Mouse (Mus musculus) lung, embryonic 16.5 days (tissue): ENCODE data around the gene Tbx2. TPM values are rescaled to one million over a fixed set of nuclear protein-coding genes. Genes with fewer than 3 reads are reported as not detected.

ENCODE experiments used
- ATAC-seq: fragments of 200-750 bp; cut with Nextera tagmentation; 2 replicates; pipeline ENCODE4 v1.8.0; 2017; ENCODE audit warnings: low read depth, mild to moderate bottlenecking, moderate library complexity
- H3K27ac ChIP-seq: fragments of 300-500 bp; sonication (generic); 2 replicates; pipeline ENCODE4 v1.5.1; 2014; ENCODE audit warnings: mild to moderate bottlenecking, control low read depth, low read length
- H3K27me3 ChIP-seq: fragments of 300-500 bp; sonication (generic); 2 replicates; pipeline ENCODE4 v1.6.1; 2014; ENCODE audit warnings: low read depth, low read length, mixed read lengths; ENCODE audit not compliant: control insufficient read depth, insufficient read depth
- H3K36me3 ChIP-seq: fragments of 300-500 bp; sonication (generic); 2 replicates; pipeline ENCODE4 v1.6.1; 2014; ENCODE audit warnings: low read length; ENCODE audit not compliant: control insufficient read depth, insufficient read depth
- H3K4me1 ChIP-seq: fragments of 300-500 bp; sonication (generic); replicated peaks from 2 replicates; pipeline ENCODE4 v1.6.1; 2014; ENCODE audit warnings: low read length, mixed read lengths; ENCODE audit not compliant: control insufficient read depth, insufficient read depth
- H3K4me2 ChIP-seq: fragments of 300-500 bp; sonication (generic); 2 replicates; pipeline ENCODE4 v1.6.1; 2014; ENCODE audit warnings: low read depth, low read length, control low read depth
- H3K4me3 ChIP-seq: fragments of 300-500 bp; sonication (generic); 2 replicates; pipeline ENCODE4 v1.5.1; 2014; ENCODE audit warnings: mild to moderate bottlenecking, low read length, control low read depth
- H3K9ac ChIP-seq: fragments of 300-500 bp; sonication (generic); 2 replicates; pipeline ENCODE4 v1.6.1; 2014; ENCODE audit warnings: low read length, control low read depth
- H3K9me3 ChIP-seq: fragments of 300-500 bp; sonication (generic); 2 replicates; pipeline ENCODE4 v1.6.1; 2016; ENCODE audit warnings: low read length; ENCODE audit not compliant: control insufficient read depth
- WGBS: fragments of 180-500 bp; shearing (Covaris S2); extraction: QIAGEN DNeasy Blood & Tissue Kit; methylation state at CpG from one replicate; pipeline ENCODE4 v1.1.7; 2014; 5-methylcytosine and 5-hydroxymethylcytosine counted together
- polyA plus RNA-seq: library from polyadenylated mRNA; unstranded; fragments of >200 nt; fragmentation: Nextera tagmentation; extraction: Ambion mirVana; gene quantifications from 2 replicates; pipeline ENCODE4 v1.2.1, GENCODE M21; 2015

The Tbx2 gene
- polyA plus RNA-seq, 1 experiment from 2014 or later, result 25.1 TPM

DNA sequence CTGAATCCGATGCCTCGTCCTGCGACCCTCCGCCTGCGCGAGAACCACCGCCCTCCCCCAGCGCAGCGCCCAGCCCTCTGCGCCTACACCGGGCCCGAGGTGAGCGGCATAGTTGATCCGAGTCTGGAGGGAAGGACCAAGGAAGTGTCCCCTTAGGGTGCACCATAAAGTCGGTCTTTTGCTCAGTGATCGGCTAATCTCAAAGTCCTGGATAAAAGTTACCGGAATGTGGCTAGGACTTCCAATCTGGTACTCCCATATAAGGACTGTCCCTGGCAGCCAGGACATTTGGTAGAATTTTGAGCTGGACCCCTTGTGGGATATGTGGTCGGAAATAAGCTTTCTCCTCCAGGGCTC lies 4.9 kb downstream of the Tbx2 start:
- Histone ChIP-seq H3K9ac (peak overlapping the region; percentile 93), H3K4me3 (peak overlapping the region; percentile 73), H3K36me3 (peaks cover 3% of the 10 kb centered on the region; the same call in 1 of the 2 replicates), H3K9me3 (no peaks in the 10 kb centered on the region), H3K27me3 (peaks cover 63% of the 10 kb centered on the region), H3K4me1 (peaks cover 10% of the 10 kb centered on the region), H3K27ac (peak overlapping the region; percentile 96), H3K4me2 (peak overlapping the region; percentile 91)
- no peak for ATAC-seq
- 2% methylated on average over 18 of the region's 18 CpGs for WGBS

- Histone ChIP-seq H3K27ac (peak overlapping the region; percentile 96), H3K4me3 (peak overlapping the region; percentile 73), H3K9ac (peak overlapping the region; percentile 93), H3K4me1 (peaks cover 9% of the 10 kb centered on the region), H3K36me3 (peaks cover 3% of the 10 kb centered on the region; the same call in 1 of the 2 replicates), H3K9me3 (no peaks in the 10 kb centered on the region), H3K27me3 (peaks cover 63% of the 10 kb centered on the region), H3K4me2 (peak overlapping the region; percentile 91)
- 1% methylated on average over 62 of the region's 67 CpGs for WGBS
- no peak for ATAC-seq
Observed at GRCm38 (mm10) chr11:85837648-85838423, 5.5 kb downstream of the Tbx2 start.

DNA sequence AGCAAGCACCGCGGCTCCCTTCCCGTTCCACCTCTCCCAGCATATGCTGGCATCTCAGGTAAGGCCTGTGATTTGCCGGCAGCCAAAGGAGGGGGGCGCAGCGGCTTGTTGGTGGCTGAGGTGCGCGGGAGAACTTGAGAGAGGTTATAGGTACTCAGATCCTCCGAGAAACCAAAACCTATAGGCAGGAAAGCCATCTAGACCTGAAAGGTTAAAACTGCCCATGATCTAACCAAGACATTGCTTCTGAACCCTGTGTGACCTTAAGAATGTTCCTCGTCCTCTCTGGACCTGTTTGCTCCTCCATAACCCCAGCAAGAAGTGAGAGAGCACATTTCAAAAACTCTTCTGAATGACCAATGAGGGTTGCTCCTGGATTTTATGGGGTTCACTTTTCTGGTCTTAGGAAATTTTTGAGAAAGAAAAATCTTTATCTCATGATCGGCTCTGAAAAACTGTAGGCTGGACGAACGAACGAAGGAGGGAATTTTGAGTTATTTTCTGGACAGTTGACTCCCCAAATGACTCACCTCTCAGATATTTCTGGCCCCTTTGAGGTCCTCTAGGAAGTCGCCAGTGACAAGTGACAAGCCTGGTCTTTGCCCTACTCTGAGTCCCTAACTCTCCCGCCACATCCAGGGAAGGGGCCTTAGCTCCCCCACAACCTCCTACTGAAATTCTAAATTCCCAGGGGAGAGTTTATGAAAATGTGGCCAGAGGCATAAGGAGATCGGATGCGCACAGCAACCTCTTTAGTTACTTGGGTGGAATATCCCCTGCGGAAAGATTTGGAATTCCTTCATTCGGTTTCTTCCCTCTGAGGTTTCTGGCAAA lies 6.3 kb downstream of the Tbx2 start:
- H3K4me3 ChIP-seq, result peak overlapping the region; percentile 73
- WGBS, result 12% methylated on average over 20 of the region's 20 CpGs
- peak overlapping the region; percentile 93 for H3K9ac ChIP-seq
- H3K4me2 ChIP-seq, result peak overlapping the region; percentile 91
- H3K27ac ChIP-seq, result peak overlapping the region; percentile 96
- H3K4me1 ChIP-seq, result peaks cover 12% of the 10 kb centered on the region
- ATAC-seq, result no peak
- peaks cover 63% of the 10 kb centered on the region for H3K27me3 ChIP-seq
- no peaks in the 10 kb centered on the region for H3K9me3 ChIP-seq
- H3K36me3 ChIP-seq, result peaks cover 3% of the 10 kb centered on the region; the same call in 1 of the 2 replicates

DNA sequence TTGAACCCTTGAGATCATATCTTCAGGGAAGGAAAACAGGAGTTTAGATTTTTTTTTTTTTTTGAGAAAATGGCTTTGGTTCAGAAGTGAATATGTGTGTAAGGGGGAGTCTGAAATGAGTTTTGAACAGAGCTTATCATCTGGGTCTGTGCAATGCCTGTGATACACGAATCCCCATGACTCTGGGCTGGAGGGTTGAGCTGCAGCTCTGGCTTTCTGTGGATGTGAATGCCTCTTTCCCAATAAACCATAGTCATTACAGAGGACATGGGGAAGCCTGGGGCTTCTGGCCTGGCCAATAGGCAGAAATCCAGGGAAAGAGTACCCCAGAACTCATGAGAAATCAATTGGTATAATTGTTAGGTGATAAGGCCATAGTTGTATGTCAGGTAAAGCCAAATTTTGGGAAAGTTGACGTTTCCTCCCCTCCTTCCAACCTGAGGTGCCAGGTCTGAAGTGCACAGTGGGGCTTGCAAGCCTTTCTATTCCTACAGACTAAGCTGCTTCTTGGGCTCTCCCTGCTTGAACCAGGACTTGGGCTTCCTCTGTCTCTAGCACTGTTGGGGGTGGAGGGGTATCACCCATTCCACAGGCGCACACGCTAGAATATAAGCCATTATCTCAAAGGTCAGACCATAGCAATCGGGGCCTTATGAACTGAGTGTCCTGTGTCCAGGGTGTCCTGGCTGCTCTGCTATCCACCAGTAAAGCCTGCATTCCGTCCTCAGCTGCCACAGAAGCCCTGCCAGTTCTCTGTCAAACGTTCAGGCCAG lies 7.1 kb downstream of the Tbx2 start:
- H3K27me3 ChIP-seq, result peaks cover 58% of the 10 kb centered on the region
- H3K4me3 ChIP-seq, result peak overlapping the region; percentile 73
- WGBS, result 20% methylated on average over 7 of the region's 7 CpGs
- H3K27ac ChIP-seq, result peak overlapping the region; percentile 96
- peak overlapping the region; percentile 91 for H3K4me2 ChIP-seq
- peaks cover 15% of the 10 kb centered on the region for H3K4me1 ChIP-seq
- no peak for ATAC-seq
- peak overlapping the region; percentile 93 for H3K9ac ChIP-seq
- H3K36me3 ChIP-seq, result peaks cover 3% of the 10 kb centered on the region; the same call in 1 of the 2 replicates
- H3K9me3 ChIP-seq, result no peaks in the 10 kb centered on the region

DNA sequence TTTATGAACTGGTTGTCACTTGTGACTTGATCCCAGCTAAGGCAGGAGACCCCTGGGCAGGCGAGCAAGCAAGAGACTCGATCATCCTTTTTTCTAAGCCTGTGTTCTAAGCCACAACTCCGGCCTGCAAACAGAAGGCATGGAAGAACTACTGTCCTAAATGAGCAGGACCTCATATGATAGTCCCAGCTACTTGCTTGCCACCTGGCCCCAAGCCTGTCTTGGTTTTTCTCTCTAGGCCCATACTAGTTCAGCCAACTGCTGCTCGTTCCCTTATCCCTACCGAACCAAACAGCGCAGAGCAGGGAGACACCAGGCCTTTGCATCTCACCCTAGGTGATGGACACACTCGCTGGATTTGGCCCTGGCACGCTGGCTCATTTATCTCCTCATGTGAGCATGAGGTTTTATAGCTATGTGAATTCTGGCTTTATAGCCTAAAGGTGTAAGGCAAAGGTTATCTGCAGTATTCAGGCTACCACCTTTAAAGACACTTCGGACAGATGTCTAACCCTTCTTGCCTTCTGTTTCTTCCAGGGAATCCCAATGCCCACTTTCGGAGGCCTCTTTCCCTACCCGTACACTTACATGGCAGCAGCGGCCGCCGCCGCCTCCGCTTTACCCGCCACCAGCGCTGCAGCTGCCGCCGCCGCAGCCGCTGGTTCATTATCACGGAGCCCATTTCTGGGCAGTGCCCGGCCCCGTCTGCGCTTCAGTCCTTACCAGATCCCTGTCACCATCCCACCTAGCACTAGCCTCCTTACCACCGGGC lies 7.9 kb downstream of the Tbx2 start:
- Histone ChIP-seq H3K9ac (peak overlapping the region; percentile 93), H3K36me3 (peaks cover 3% of the 10 kb centered on the region; the same call in 1 of the 2 replicates), H3K27me3 (peaks cover 51% of the 10 kb centered on the region), H3K4me2 (peak overlapping the region; percentile 91), H3K27ac (peak overlapping the region; percentile 96), H3K4me3 (peak overlapping the region; percentile 73), H3K9me3 (no peaks in the 10 kb centered on the region), H3K4me1 (peaks cover 18% of the 10 kb centered on the region)
- no peak for ATAC-seq
- WGBS, result 10% methylated on average over 27 of the region's 27 CpGs

DNA sequence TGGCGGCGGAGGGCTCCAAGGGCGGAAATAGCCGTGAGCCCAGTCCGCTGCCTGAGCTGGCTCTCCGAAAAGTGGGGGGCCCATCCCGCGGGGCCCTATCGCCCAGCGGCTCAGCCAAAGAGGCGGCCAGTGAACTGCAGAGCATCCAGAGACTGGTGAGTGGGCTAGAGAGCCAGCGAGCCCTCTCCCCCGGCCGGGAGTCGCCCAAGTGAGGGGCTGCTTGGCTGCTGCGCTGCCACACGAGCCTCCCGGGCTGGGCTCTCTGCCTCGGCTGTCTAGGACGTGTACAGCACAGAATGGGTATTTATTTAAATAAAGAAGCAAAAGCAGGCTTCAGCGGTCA lies 8.4 kb downstream of the Tbx2 start:
- peaks cover 49% of the 10 kb centered on the region for H3K27me3 ChIP-seq
- peak overlapping the region; percentile 73 for H3K4me3 ChIP-seq
- H3K4me1 ChIP-seq, result peaks cover 18% of the 10 kb centered on the region
- H3K27ac ChIP-seq, result peak overlapping the region; percentile 96
- no peak for ATAC-seq
- H3K9me3 ChIP-seq, result no peaks in the 10 kb centered on the region
- H3K36me3 ChIP-seq, result peaks cover 3% of the 10 kb centered on the region; the same call in 1 of the 2 replicates
- H3K9ac ChIP-seq, result peak overlapping the region; percentile 93
- H3K4me2 ChIP-seq, result peak overlapping the region; percentile 91
- WGBS, result 4% methylated on average over 21 of the region's 21 CpGs

DNA sequence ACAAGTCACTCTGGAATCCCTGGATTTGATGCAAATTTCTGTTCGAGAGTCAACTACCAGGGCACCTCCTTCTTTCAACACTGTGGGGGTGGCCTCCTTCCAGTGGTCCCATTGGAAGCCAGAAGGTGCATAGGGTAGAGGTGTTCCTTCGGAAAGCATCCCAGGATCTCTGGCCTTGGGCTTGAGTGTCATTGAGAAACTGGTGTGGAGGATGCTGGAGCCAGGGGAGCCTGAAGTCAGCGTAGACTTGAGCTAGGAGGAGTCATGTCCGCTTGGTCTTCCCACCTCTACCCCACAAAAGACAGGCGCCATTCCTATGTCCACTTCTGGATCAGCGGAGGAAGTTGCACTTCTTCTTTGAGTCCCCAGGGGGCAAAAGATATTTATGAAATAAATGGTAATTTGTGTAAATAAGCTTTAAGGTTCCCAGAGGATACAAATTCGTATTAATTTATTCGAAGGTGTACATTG lies 8.9 kb downstream of the Tbx2 start:
- peak overlapping the region; percentile 93 for H3K9ac ChIP-seq

DNA sequence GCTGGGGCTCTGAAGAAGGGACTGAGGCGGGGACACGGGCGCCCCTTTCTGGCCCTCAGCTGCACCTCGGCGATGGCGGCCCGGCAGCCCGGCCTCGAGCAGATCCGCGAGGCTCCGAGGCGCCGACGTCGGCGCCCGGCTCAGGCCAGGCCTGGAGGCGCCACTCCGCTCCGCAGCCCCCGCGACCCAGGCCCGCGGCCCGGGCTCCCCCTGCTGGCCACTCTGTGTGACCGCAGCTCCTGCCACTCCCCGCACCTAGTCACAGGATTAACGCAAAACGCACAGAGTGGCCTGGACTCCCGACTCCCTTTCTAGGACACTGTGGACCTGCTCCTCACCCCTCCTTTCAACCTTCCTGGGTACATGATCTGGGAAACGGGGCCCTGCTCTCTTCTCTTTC lies 9.6 kb downstream of the Tbx2 start:
- ATAC-seq, result no peak
- Histone ChIP-seq H3K27me3 (peaks cover 43% of the 10 kb centered on the region), H3K9me3 (no peaks in the 10 kb centered on the region), H3K4me2 (peak overlapping the region; percentile 91), H3K9ac (peak overlapping the region; percentile 93), H3K4me1 (peaks cover 22% of the 10 kb centered on the region), H3K4me3 (peak overlapping the region; percentile 73), H3K27ac (peak overlapping the region; percentile 96), H3K36me3 (peaks cover 3% of the 10 kb centered on the region; the same call in 1 of the 2 replicates)
- under 1% methylated on average over 32 of the region's 32 CpGs for WGBS

More for the DNA sequence above, 8.9 kb downstream of the Tbx2 start:
- peaks cover 18% of the 10 kb centered on the region for H3K4me1 ChIP-seq
- H3K4me2 ChIP-seq, result peak overlapping the region; percentile 91
- peak overlapping the region; percentile 96 for H3K27ac ChIP-seq
- WGBS, result 10% methylated on average over 8 of the region's 8 CpGs
- H3K9me3 ChIP-seq, result no peaks in the 10 kb centered on the region
- peak overlapping the region; percentile 73 for H3K4me3 ChIP-seq
- peaks cover 45% of the 10 kb centered on the region for H3K27me3 ChIP-seq
- no peak for ATAC-seq
- H3K36me3 ChIP-seq, result peaks cover 3% of the 10 kb centered on the region; the same call in 1 of the 2 replicates
